Mouse (Mus musculus) urinary bladder, postnatal 4 days (tissue): Measurements from ENCODE around the gene Myh11.

Experiments
- DNase-seq, 2 experiments: peaks; one replicate each; pipeline ENCODE4 v3.0.0; 2021 to 2022; ENCODE audit warnings: low spot score in 2 of 2

The Myh11 gene

GRCm38 (mm10) chr16:14291223-14291622 lies at the start of gene Myh11:
Gene Myh11 (minus strand): TSS chr16:14291372.
- peak; percentile 80 to 92 for DNase-seq

GRCm38 (mm10) chr16:14328156-14328555 lies 37.0 kb upstream of the Myh11 start:
- DNase-seq = no peak

- DNase-seq = no peak
These were observed 29.3 kb upstream of the Myh11 start for GRCm38 (mm10) chr16:14320494-14320893.

- DNase-seq = no peak
These were observed 28.5 kb upstream of the Myh11 start for GRCm38 (mm10) chr16:14319681-14320080.

GRCm38 (mm10) chr16:14316884-14317876 lies 26.0 kb upstream of the Myh11 start, which contains the start of gene Fopnl:
Gene Fopnl (minus strand): TSS chr16:14317405.
- DNase-seq = peak; percentile 97 to 98

GRCm38 (mm10) chr16:14312914-14313313 lies 21.7 kb upstream of the Myh11 start:
- no peak for DNase-seq

- DNase-seq = no peak
These were observed 20.2 kb upstream of the Myh11 start for GRCm38 (mm10) chr16:14311371-14311770.

GRCm38 (mm10) chr16:14309833-14310232 lies 18.7 kb upstream of the Myh11 start:
- DNase-seq = no peak

- DNase-seq = no peak
These were observed 17.3 kb upstream of the Myh11 start for GRCm38 (mm10) chr16:14308245-14309073.

GRCm38 (mm10) chr16:14307373-14307772 lies 16.2 kb upstream of the Myh11 start:
- DNase-seq = no peak

GRCm38 (mm10) chr16:14306451-14306850 lies 15.3 kb upstream of the Myh11 start:
- no peak for DNase-seq

- no peak for DNase-seq
These were observed 13.6 kb upstream of the Myh11 start for GRCm38 (mm10) chr16:14304791-14305190.

- DNase-seq = no peak
These were observed 12.5 kb upstream of the Myh11 start for GRCm38 (mm10) chr16:14303676-14304075.

- DNase-seq = no peak
These were observed 12.0 kb upstream of the Myh11 start for GRCm38 (mm10) chr16:14303148-14303547.

- no peak for DNase-seq
These were observed 7.3 kb upstream of the Myh11 start for GRCm38 (mm10) chr16:14298461-14298860.

GRCm38 (mm10) chr16:14297746-14298145 lies 6.6 kb upstream of the Myh11 start:
- no peak for DNase-seq

- no peak for DNase-seq
These were observed 6.0 kb upstream of the Myh11 start for GRCm38 (mm10) chr16:14297137-14297536.

GRCm38 (mm10) chr16:14296544-14297124 lies 5.5 kb upstream of the Myh11 start:
- DNase-seq = no peak

GRCm38 (mm10) chr16:14295291-14295690 lies 4.1 kb upstream of the Myh11 start:
- no peak for DNase-seq

- DNase-seq = peak; percentile 60 to 70
These were observed 1.3 kb upstream of the Myh11 start for GRCm38 (mm10) chr16:14292205-14293199.
